In genomic region chr13:23307069-23307814, GRCm38 (mm10) we compare ENCODE assay signal across 8 mouse cellular contexts.
A peak's percentile ranks its signal among the peaks of the same experiment; 100 is the strongest.
DNase-seq lines count a peak whose midpoint lies in the region; ATAC-seq and TF ChIP-seq lines count a peak whose summit lies in the region.

No protein-coding gene starts in this region.

- no peaks in the 10 kb centered on the region for H3K9me3 ChIP-seq in lung, postnatal 0 days (ENCODE audit: low read length)

- TF ChIP-seq POLR2A in brain, embryonic 14.5 days (IDR thresholded peaks at IDR 0.05; ENCODE audit: borderline replicate concordance, extremely low read depth, insufficient read depth, insufficient read length, poor library complexity, severe bottlenecking): no peak

- no peak for DNase-seq in lung, postnatal 0 days (ENCODE audit: low spot score)
- no peak for DNase-seq in lung, adult 18-20 months
- DNase-seq in brain, embryonic 14.5 days (ENCODE audit: low read depth): peak; percentile 34
- DNase-seq in forelimb bud, embryonic 11.5 days (ENCODE audit: low read depth, low spot score): peak; percentile 79
- peak; percentile 83 for DNase-seq in mesoderm, embryonic 11.5 days (ENCODE audit: low read depth, low spot score)
- no peak for DNase-seq in ovary, adult 18-20 months (ENCODE audit: low spot score)
- DNase-seq in frontal cortex, postnatal 10 days (ENCODE audit: low spot score in 2 of 2): no peak
- DNase-seq in urinary bladder, postnatal 10 days (ENCODE audit: low spot score): no peak

- peaks cover 26% of the 10 kb centered on the region; the same call in 1 of the 2 replicates for H3K27me3 ChIP-seq in lung, postnatal 0 days (replicated peaks; ENCODE audit: insufficient read depth, low read length)

- no peak overlapping the region for H3K9ac ChIP-seq in lung, postnatal 0 days (replicated peaks; ENCODE audit: low read depth)

- H3K4me1 ChIP-seq in lung, postnatal 0 days (ENCODE audit: insufficient read depth, low read depth, low read length): peaks cover 4% of the 10 kb centered on the region; the same call in 1 of the 2 replicates

- TF ChIP-seq EP300 in lung, postnatal 0 days (IDR thresholded peaks at IDR 0.05): no peak

- WGBS in lung, postnatal 0 days: 2% methylated on average over 24 of the region's 24 CpGs

- H3K36me3 ChIP-seq in lung, postnatal 0 days (ENCODE audit: insufficient read depth, low read length): no peaks in the 10 kb centered on the region

- H3K27ac ChIP-seq in lung, postnatal 0 days (ENCODE audit: low read length): no peak overlapping the region

- ATAC-seq in lung, postnatal 0 days: no peak

- H3K4me2 ChIP-seq in lung, postnatal 0 days (replicated peaks; ENCODE audit: low read depth, low read length): 0 out of 2 replicates have a peak overlapping the region, but pooled peaks have one; percentile 8

- no peak for TF ChIP-seq CTCF in lung, postnatal 0 days (IDR thresholded peaks at IDR 0.05)
- peak; percentile 6; the same call in 1 of the 2 replicates for TF ChIP-seq CTCF in brain, embryonic 14.5 days (IDR thresholded peaks at IDR 0.05; ENCODE audit: borderline replicate concordance, extremely low read depth, insufficient read depth, insufficient read length)

- no peak overlapping the region for H3K4me3 ChIP-seq in lung, postnatal 0 days (ENCODE audit: low read depth, low read length)

Comparison
In these comparisons a context has a peak if more than half of its experiments do, and no peak if none do; other contexts are left out.
1. DNase-seq: peak in brain, embryonic 14.5 days (single experiment), forelimb bud, embryonic 11.5 days (single experiment) and mesoderm, embryonic 11.5 days (single experiment); none in lung, postnatal 0 days (single experiment), lung, adult 18-20 months (0 of 2), ovary, adult 18-20 months (single experiment), frontal cortex, postnatal 10 days (0 of 2) and urinary bladder, postnatal 10 days (single experiment).